Mouse (Mus musculus) forebrain, postnatal 0 days (tissue): ENCODE measurements around the gene Uimc1. TPM values are rescaled to one million over a fixed set of nuclear protein-coding genes. Genes with fewer than 3 reads are reported as not detected.

ENCODE experiments used
- ATAC-seq: fragments of 200-750 bp; cut with Nextera tagmentation; 2 replicates; pipeline ENCODE4 v1.8.0; 2017; ENCODE audit warnings: mild to moderate bottlenecking, moderate library complexity
- DNase-seq: peaks from one replicate; pipeline ENCODE4 v3.0.0-alpha.2; 2015
- H3K27ac ChIP-seq: fragments of 300-500 bp; sonication (generic); 2 replicates; pipeline ENCODE4 v1.5.1; 2014; ENCODE audit warnings: low read depth, mild to moderate bottlenecking, antibody characterized with exemption, low read length, moderate library complexity, mixed read lengths
- H3K27me3 ChIP-seq: fragments of 300-500 bp; sonication (generic); 2 replicates; pipeline ENCODE4 v1.6.1; 2014; ENCODE audit warnings: mild to moderate bottlenecking, low read length, mixed read lengths; ENCODE audit not compliant: insufficient read depth
- H3K36me3 ChIP-seq: fragments of 300-500 bp; sonication (generic); 2 replicates; pipeline ENCODE4 v1.6.1; 2014; ENCODE audit warnings: mild to moderate bottlenecking, moderate library complexity; ENCODE audit not compliant: insufficient read depth
- H3K4me1 ChIP-seq: fragments of 300-500 bp; sonication (generic); 2 replicates; pipeline ENCODE4 v1.6.1; 2014; ENCODE audit warnings: antibody characterized with exemption; ENCODE audit not compliant: insufficient read depth
- H3K4me2 ChIP-seq: fragments of 300-500 bp; sonication (generic); 2 replicates; pipeline ENCODE4 v1.6.1; 2014; ENCODE audit warnings: low read depth, mild to moderate bottlenecking, moderate library complexity
- H3K4me3 ChIP-seq: fragments of 300-500 bp; sonication (generic); 2 replicates; pipeline ENCODE4 v1.5.1; 2014; ENCODE audit warnings: low read depth, low read length, mixed read lengths
- H3K9ac ChIP-seq: fragments of 300-500 bp; sonication (generic); 2 replicates; pipeline ENCODE4 v1.6.1; 2014; ENCODE audit warnings: mild to moderate bottlenecking
- H3K9me3 ChIP-seq: fragments of 300-500 bp; sonication (generic); 2 replicates; pipeline ENCODE4 v1.6.1; 2016; ENCODE audit warnings: low read length
- CTCF ChIP-seq: sonication (generic); IDR thresholded peaks from 2 replicates; pipeline ENCODE4 v1.5.1; 2016; ENCODE audit warnings: antibody characterized with exemption, control low read depth, low read depth
- WGBS: fragments of 180-500 bp; shearing (Covaris S2); extraction: QIAGEN DNeasy Blood & Tissue Kit; methylation state at CpG from one replicate; pipeline ENCODE4 v1.1.7; 2014; 5-methylcytosine and 5-hydroxymethylcytosine counted together
- polyA plus RNA-seq: library from polyadenylated mRNA; unstranded; fragments of >200 nt; fragmentation: Nextera tagmentation; extraction: Ambion mirVana; gene quantifications from 2 replicates; pipeline ENCODE4 v1.2.1, GENCODE M21; 2015
- total RNA-seq: library from RNA; depleted of rRNA; stranded (reverse); fragments of >200 nt; gene quantifications from 2 replicates; pipeline ENCODE4 v1.2.3, GENCODE M21; 2014

Gene Uimc1
- total and polyA plus RNA-seq, 2 experiments from 2014 or later: 12.2 to 12.6 TPM

DNA sequence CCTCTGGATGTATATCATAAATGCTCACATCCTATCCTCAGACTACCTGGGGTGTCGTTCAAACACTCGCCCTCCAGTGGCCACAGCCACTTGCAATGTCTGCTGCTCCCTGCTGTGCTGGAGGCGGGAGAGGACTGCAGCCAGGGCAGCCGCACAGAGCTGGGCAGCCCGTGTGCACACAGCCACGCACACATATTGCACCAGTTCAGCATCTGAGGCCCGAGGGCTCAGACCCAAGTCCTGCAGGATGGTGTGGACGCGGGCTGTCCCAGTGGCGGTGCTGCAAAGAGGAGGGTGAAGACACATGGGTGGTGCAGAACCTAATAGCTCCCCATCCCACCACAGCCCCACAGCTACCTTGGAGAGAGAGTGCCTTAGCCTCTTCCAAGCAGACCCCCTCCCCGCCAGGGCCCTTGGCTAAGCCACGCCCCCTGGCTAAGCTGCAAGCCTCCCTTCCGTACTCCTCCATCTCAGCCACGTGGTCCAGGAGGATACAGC, 88.1 kb downstream of the Uimc1 start:
- WGBS: 5% methylated on average over 14 of the region's 14 CpGs
- Histone ChIP-seq H3K4me1 (peaks cover 3% of the 10 kb centered on the region; the same call in 1 of the 2 replicates), H3K9me3 (no peaks in the 10 kb centered on the region), H3K4me2 (no peak overlapping the region), H3K27me3 (no peaks in the 10 kb centered on the region), H3K9ac (no peak overlapping the region), H3K4me3 (no peak overlapping the region), H3K27ac (no peak overlapping the region), H3K36me3 (no peaks in the 10 kb centered on the region)
- TF ChIP-seq CTCF: peak; percentile 60
- peak; percentile 32; the same call in 1 of the 2 replicates for ATAC-seq
- DNase-seq: peak; percentile 41

- H3K9ac ChIP-seq: no peak overlapping the region
- H3K27me3 ChIP-seq: no peaks in the 10 kb centered on the region
- no peak overlapping the region for H3K4me3 ChIP-seq
- peaks cover 3% of the 10 kb centered on the region; the same call in 1 of the 2 replicates for H3K4me1 ChIP-seq
- H3K27ac ChIP-seq: no peak overlapping the region
- WGBS: 93% methylated on average over 15 of the region's 15 CpGs
- TF ChIP-seq CTCF: no peak
- DNase-seq (no peak), ATAC-seq (no peak)
- H3K4me2 ChIP-seq: no peak overlapping the region
- H3K36me3 ChIP-seq: peaks cover 4% of the 10 kb centered on the region; the same call in 1 of the 2 replicates
- H3K9me3 ChIP-seq: no peaks in the 10 kb centered on the region
Measured at GRCm38 (mm10) chr13:55011103-55011502, 89.0 kb downstream of the Uimc1 start.

- Histone ChIP-seq H3K36me3 (peaks cover 25% of the 10 kb centered on the region), H3K9ac (no peak overlapping the region), H3K4me2 (no peak overlapping the region), H3K27ac (no peak overlapping the region), H3K4me3 (no peak overlapping the region), H3K27me3 (no peaks in the 10 kb centered on the region), H3K9me3 (no peaks in the 10 kb centered on the region), H3K4me1 (peaks cover 3% of the 10 kb centered on the region; the same call in 1 of the 2 replicates)
- DNase-seq (peak; percentile 73), ATAC-seq (peak; percentile 80)
- WGBS: 32% methylated on average over 6 of the region's 6 CpGs
- no peak for TF ChIP-seq CTCF
Measured at GRCm38 (mm10) chr13:55008589-55008988, 91.5 kb downstream of the Uimc1 start.

- TF ChIP-seq CTCF: no peak
- no peak for DNase-seq
Measured at GRCm38 (mm10) chr13:55006415-55006742, 93.7 kb downstream of the Uimc1 start.

DNA sequence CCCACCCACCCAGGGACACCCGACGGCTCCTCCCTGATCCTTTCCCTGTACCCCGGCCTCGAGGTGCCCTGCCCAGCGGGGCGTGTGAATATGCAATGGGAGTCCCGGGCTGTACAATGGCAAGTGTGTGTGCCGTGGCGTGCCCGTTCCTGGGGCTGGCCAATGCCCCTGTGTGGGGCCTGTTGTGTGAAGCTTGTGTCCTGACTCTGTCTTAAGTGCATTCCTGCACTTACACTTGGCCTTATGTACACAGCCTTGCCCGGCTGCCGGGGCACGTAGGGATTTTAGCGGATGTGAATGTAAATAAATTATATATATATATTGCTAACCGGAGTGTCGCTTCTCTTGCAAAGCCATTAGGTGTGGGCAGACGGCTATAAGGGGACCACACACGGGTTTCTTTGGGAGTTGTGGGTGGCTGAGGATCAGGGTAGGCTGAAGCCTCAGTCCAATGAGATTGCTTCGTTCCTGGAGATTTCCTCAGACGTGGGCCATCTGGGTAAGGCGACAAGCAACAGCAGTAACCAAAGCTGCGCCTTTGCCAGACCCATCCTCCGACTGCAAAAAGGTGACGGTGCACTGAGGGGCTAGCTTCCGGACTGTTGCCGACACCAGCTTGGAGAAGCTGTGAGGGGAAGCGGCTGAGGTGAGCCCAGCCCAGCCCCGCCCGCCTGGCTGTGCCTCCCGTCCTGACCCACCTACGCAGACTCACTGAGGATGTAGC, 94.2 kb downstream of the Uimc1 start:
- ATAC-seq: no peak
- H3K9ac ChIP-seq: no peak overlapping the region
- no peaks in the 10 kb centered on the region for H3K9me3 ChIP-seq
- no peaks in the 10 kb centered on the region for H3K27me3 ChIP-seq
- H3K4me1 ChIP-seq: peaks cover 3% of the 10 kb centered on the region; the same call in 1 of the 2 replicates
- no peak for DNase-seq
- WGBS: 66% methylated on average over 31 of the region's 31 CpGs
- H3K4me3 ChIP-seq: no peak overlapping the region
- no peak overlapping the region for H3K4me2 ChIP-seq
- TF ChIP-seq CTCF: no peak
- no peak overlapping the region for H3K27ac ChIP-seq
- H3K36me3 ChIP-seq: peaks cover 37% of the 10 kb centered on the region

More at GRCm38 (mm10) chr13:55006415-55006742, 93.7 kb downstream of the Uimc1 start:
- Histone ChIP-seq H3K9me3 (no peaks in the 10 kb centered on the region), H3K9ac (no peak overlapping the region), H3K36me3 (peaks cover 33% of the 10 kb centered on the region), H3K4me3 (no peak overlapping the region), H3K4me2 (no peak overlapping the region), H3K27me3 (no peaks in the 10 kb centered on the region), H3K27ac (no peak overlapping the region), H3K4me1 (peaks cover 3% of the 10 kb centered on the region; the same call in 1 of the 2 replicates)
- no peak for ATAC-seq
- 60% methylated on average over 7 of the region's 7 CpGs for WGBS

GRCm38 (mm10) chr13:55004646-55005045, 95.5 kb downstream of the Uimc1 start:
- Histone ChIP-seq H3K27me3 (no peaks in the 10 kb centered on the region), H3K36me3 (peaks cover 47% of the 10 kb centered on the region), H3K9me3 (no peaks in the 10 kb centered on the region), H3K4me3 (no peak overlapping the region), H3K4me1 (peaks cover 3% of the 10 kb centered on the region; the same call in 1 of the 2 replicates), H3K27ac (no peak overlapping the region), H3K9ac (no peak overlapping the region), H3K4me2 (no peak overlapping the region)
- no peak for ATAC-seq
- no peak for TF ChIP-seq CTCF
- DNase-seq: no peak
- WGBS: 82% methylated on average over 11 of the region's 11 CpGs

DNA sequence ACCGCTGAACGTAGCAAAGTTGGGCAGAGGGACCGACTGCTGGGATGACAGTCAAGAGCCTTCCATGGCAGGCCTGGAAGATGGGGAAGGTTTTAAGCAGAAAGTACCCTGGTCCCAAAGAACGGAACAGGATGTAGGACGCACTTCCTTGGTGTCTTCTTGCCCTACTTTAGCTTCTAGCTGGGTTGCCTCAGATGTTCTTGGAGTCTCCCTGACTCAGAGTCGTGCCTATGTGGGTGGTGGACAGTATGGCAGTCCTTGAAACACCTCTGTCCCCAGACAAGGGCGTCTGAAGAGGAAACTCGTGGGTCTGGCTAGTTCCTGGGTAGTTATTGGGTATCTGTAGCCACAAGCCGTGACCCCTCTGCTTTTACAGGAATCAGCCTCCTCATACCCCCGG, 98.0 kb downstream of the Uimc1 start:
- Histone ChIP-seq H3K4me1 (no peaks in the 10 kb centered on the region), H3K36me3 (peaks cover 65% of the 10 kb centered on the region), H3K4me3 (no peak overlapping the region), H3K27me3 (no peaks in the 10 kb centered on the region), H3K9ac (no peak overlapping the region), H3K9me3 (no peaks in the 10 kb centered on the region), H3K4me2 (no peak overlapping the region), H3K27ac (no peak overlapping the region)
- no peak for TF ChIP-seq CTCF
- no peak for DNase-seq
- no peak for ATAC-seq
- 84% methylated on average over 10 of the region's 10 CpGs for WGBS
